Mouse (Mus musculus): ENCODE results near the gene Nedd8.

DNA sequence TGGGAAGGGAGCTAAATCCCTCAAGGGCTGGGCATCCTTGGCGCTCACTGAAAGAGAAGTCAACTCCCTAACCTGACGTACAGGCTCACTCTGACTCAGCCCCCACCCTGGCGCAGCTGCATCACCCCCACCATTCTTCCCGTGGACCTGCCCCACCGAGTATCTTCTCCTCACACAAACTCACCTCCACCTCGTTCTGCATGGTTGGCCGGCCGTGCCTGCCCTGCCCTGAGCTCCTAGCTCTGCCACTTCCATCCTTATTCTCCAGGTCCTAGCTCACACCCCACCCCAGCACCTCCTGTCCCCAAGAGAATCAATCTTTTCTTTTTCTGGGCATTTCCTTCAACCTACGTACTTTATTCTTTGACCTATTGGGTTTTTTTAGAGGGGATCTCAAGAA is 29.2 kb upstream of the Nedd8 start:
- no peak for TF ChIP-seq POLR2A (IDR thresholded peaks at IDR 0.05; ENCODE audit: control insufficient read depth, low read depth, low read length)
- TF ChIP-seq CTCF (IDR thresholded peaks at IDR 0.05; ENCODE audit: control insufficient read depth, insufficient read depth, insufficient replicate concordance, low read depth, low read length), result no peak
